Mouse (Mus musculus) C2C12 (cell line): ENCODE measurements around the gene Dnah6. TPM values are rescaled to one million over a fixed set of nuclear protein-coding genes. Genes with fewer than 3 reads are reported as not detected.

ENCODE experiments used
- H3K27me3 ChIP-seq: one replicate; pipeline ENCODE4 v1.6.1; 2011; ENCODE audit not compliant: control insufficient read depth, insufficient read depth, insufficient read length
- H3K36me3 ChIP-seq: one replicate; pipeline ENCODE4 v1.6.1; 2011; ENCODE audit not compliant: control insufficient read depth, insufficient read depth
- H3K4me3 ChIP-seq: one replicate; pipeline ENCODE4 v1.5.1; 2011; ENCODE audit warnings: mild to moderate bottlenecking, control low read depth; ENCODE audit not compliant: poor library complexity, insufficient read depth, severe bottlenecking
- H3K79me2 ChIP-seq: one replicate; pipeline ENCODE4 v1.6.1; 2011; ENCODE audit not compliant: control insufficient read depth, insufficient read depth
- H3K79me3 ChIP-seq: one replicate; pipeline ENCODE4 v1.6.1; 2011; ENCODE audit warnings: low read depth, control low read depth
- H3ac ChIP-seq: one replicate; pipeline ENCODE3; 2011; ENCODE audit warnings: low read depth; ENCODE audit not compliant: control insufficient read depth, insufficient read length
- CEBPB ChIP-seq: IDR thresholded peaks from one replicate; pipeline ENCODE4 v1.6.1; 2011; ENCODE audit warnings: low read depth, mild to moderate bottlenecking, control low read depth, moderate library complexity
- CTCF ChIP-seq: IDR thresholded peaks from one replicate; pipeline ENCODE4 v1.5.1; 2011; ENCODE audit not compliant: control insufficient read depth, insufficient read depth, insufficient read length
- FOSL1 ChIP-seq: IDR thresholded peaks from one replicate; pipeline ENCODE4 v1.8.0; 2011; ENCODE audit warnings: mild to moderate bottlenecking, low read length; ENCODE audit not compliant: poor library complexity, insufficient read depth, severe bottlenecking
- MAX ChIP-seq: IDR thresholded peaks from one replicate; pipeline ENCODE4 v1.6.1; 2011; ENCODE audit warnings: mild to moderate bottlenecking, control low read depth
- MYOD1 ChIP-seq: IDR thresholded peaks from one replicate; pipeline ENCODE4 v1.6.1; 2011; ENCODE audit warnings: low read depth; ENCODE audit not compliant: control insufficient read depth, insufficient read length
- MYOG ChIP-seq: IDR thresholded peaks from one replicate; pipeline ENCODE4 v1.6.1; 2011; ENCODE audit not compliant: control insufficient read depth, insufficient read length; ENCODE audit errors: extremely low read depth
- USF1 ChIP-seq: IDR thresholded peaks from one replicate; pipeline ENCODE4 v1.6.1; 2011; ENCODE audit warnings: low read depth, mild to moderate bottlenecking, control low read depth, moderate library complexity
- polyA plus RNA-seq: library from polyadenylated mRNA; unstranded; fragments of >200 nt; fragmentation: generic; extraction: Trizol; gene quantifications from one replicate; pipeline ENCODE4 v1.2.1, GENCODE M21; 2012; ENCODE audit warnings: missing spikeins

Gene Dnah6
- polyA plus RNA-seq, 1 experiment: 0.20 TPM

- Histone ChIP-seq H3ac (no peak overlapping the region), H3K79me2 (no peaks in the 10 kb centered on the region), H3K27me3 (peaks cover 10% of the 10 kb centered on the region), H3K4me3 (no peak overlapping the region), H3K36me3 (no peaks in the 10 kb centered on the region), H3K79me3 (no peaks in the 10 kb centered on the region)
- no peak for TF ChIP-seq FOSL1
- no peak for TF ChIP-seq CTCF
- no peak for TF ChIP-seq MYOG
- TF ChIP-seq CEBPB: no peak
Measured at GRCm38 (mm10) chr6:73059596-73060121, 161.8 kb downstream of the Dnah6 start.

GRCm38 (mm10) chr6:73059162-73059561 lies 162.3 kb downstream of the Dnah6 start:
- Histone ChIP-seq H3K79me3 (no peaks in the 10 kb centered on the region), H3K36me3 (no peaks in the 10 kb centered on the region), H3K27me3 (peaks cover 10% of the 10 kb centered on the region), H3ac (no peak overlapping the region), H3K4me3 (no peak overlapping the region), H3K79me2 (no peaks in the 10 kb centered on the region)
- no peak for TF ChIP-seq MYOG
- TF ChIP-seq USF1: no peak
- no peak for TF ChIP-seq CEBPB
- no peak for TF ChIP-seq FOSL1
- no peak for TF ChIP-seq MAX
- TF ChIP-seq CTCF: no peak
- no peak for TF ChIP-seq MYOD1

GRCm38 (mm10) chr6:73055347-73055746 lies 166.1 kb downstream of the Dnah6 start:
- Histone ChIP-seq H3K4me3 (no peak overlapping the region), H3K36me3 (no peaks in the 10 kb centered on the region), H3ac (no peak overlapping the region), H3K27me3 (peaks cover 4% of the 10 kb centered on the region), H3K79me2 (no peaks in the 10 kb centered on the region), H3K79me3 (no peaks in the 10 kb centered on the region)
- TF ChIP-seq USF1 (no peak), MYOG (no peak), CEBPB (no peak), CTCF (no peak), FOSL1 (no peak), MAX (no peak), MYOD1 (no peak)

GRCm38 (mm10) chr6:73054807-73055206 lies 166.6 kb downstream of the Dnah6 start:
- Histone ChIP-seq H3K36me3 (no peaks in the 10 kb centered on the region), H3K79me2 (no peaks in the 10 kb centered on the region), H3K79me3 (no peaks in the 10 kb centered on the region), H3K27me3 (no peaks in the 10 kb centered on the region), H3K4me3 (no peak overlapping the region), H3ac (no peak overlapping the region)
- TF ChIP-seq MYOG (no peak), FOSL1 (no peak), MYOD1 (no peak)

GRCm38 (mm10) chr6:73053526-73053925 lies 167.9 kb downstream of the Dnah6 start:
- H3K79me3 ChIP-seq: no peaks in the 10 kb centered on the region
- H3ac ChIP-seq: no peak overlapping the region
- H3K27me3 ChIP-seq: no peaks in the 10 kb centered on the region
- TF ChIP-seq CEBPB (no peak), CTCF (no peak), FOSL1 (no peak), USF1 (no peak), MAX (no peak), MYOD1 (no peak), MYOG (no peak)
- H3K36me3 ChIP-seq: no peaks in the 10 kb centered on the region
- no peak overlapping the region for H3K4me3 ChIP-seq
- no peaks in the 10 kb centered on the region for H3K79me2 ChIP-seq

- TF ChIP-seq FOSL1 (no peak), MYOD1 (no peak), CTCF (no peak), MAX (no peak), USF1 (no peak), MYOG (no peak), CEBPB (no peak)
Measured at GRCm38 (mm10) chr6:73047259-73047658, 174.2 kb downstream of the Dnah6 start.

More at GRCm38 (mm10) chr6:73047259-73047658, 174.2 kb downstream of the Dnah6 start:
- no peak overlapping the region for H3ac ChIP-seq
- H3K4me3 ChIP-seq: no peak overlapping the region
- H3K79me3 ChIP-seq: no peaks in the 10 kb centered on the region
- H3K27me3 ChIP-seq: no peaks in the 10 kb centered on the region
- H3K36me3 ChIP-seq: no peaks in the 10 kb centered on the region
- H3K79me2 ChIP-seq: no peaks in the 10 kb centered on the region
